Mouse (Mus musculus) forelimb bud, embryonic 11.5 days (tissue): Measurements from ENCODE around the gene Cdc16.
"Not testable (repeated sequence)": the region's sequence is repeated elsewhere in the genome, so short reads cannot be mapped to it uniquely, and the experiment has no call there.

Experiments
- DNase-seq: peaks from one replicate; pipeline ENCODE4 v3.0.0-alpha.2; 2012; ENCODE audit warnings: low read depth, low spot score

Gene Cdc16

GRCm38 (mm10) chr8:13756982-13757804 lies at the start of gene Cdc16:
TSS of gene Cdc16 (plus strand) at chr8:13757676.
- peak; percentile 92 for DNase-seq

- no peak for DNase-seq
These were observed 49.0 kb upstream of the Cdc16 start for GRCm38 (mm10) chr8:13708514-13708913.

DNA sequence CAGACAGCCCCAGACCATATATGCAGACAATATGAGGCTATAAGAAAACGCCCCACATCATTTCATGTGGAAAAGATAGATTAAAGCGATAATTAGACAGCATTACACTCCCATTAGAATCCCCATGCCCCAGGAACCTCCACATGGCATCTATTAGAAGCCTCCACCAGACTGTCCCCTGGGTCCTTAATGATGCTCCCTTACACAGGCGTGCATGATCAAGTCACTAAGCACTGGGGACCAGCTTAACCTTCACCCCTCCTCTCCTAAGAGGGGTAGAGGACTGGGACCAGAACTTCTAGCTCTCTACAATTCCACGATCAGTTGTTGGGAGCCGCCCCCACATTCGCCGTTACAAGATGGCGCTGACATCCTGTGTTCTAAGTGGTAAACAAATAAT lies 38.5 kb upstream of the Cdc16 start:
- DNase-seq = no peak

GRCm38 (mm10) chr8:13725722-13726121 lies 31.8 kb upstream of the Cdc16 start:
- peak; percentile 25 for DNase-seq

GRCm38 (mm10) chr8:13727469-13728094 lies 29.9 kb upstream of the Cdc16 start:
- peak; percentile 38 for DNase-seq

DNA sequence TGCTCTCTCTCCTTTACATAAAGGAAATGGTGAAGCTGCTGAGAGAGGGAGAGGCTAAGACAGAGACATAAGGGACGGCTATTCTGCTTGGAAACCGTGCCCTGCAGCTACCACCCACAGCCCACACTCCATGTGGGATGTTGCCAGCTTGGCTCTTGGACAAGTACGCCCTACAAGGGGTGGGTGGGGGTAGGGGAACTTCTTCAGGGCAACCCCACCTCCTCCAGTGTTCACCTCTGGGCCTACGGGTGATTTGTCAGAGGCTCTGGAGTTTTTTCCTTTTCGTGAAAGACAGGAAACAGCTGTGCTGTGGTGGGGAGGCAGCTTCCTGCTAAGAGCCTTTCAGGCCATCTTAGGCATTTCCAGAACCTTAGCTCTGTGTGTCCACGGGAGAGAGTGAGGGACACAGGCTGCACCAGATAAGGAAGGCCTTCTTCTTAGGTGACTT lies 17.1 kb upstream of the Cdc16 start:
- peak; percentile 6 for DNase-seq

- DNase-seq = no peak
These were observed 16.5 kb upstream of the Cdc16 start for GRCm38 (mm10) chr8:13740817-13741613.

- DNase-seq = not testable (repeated sequence)
These were observed 11.3 kb upstream of the Cdc16 start for GRCm38 (mm10) chr8:13746212-13746611.

DNA sequence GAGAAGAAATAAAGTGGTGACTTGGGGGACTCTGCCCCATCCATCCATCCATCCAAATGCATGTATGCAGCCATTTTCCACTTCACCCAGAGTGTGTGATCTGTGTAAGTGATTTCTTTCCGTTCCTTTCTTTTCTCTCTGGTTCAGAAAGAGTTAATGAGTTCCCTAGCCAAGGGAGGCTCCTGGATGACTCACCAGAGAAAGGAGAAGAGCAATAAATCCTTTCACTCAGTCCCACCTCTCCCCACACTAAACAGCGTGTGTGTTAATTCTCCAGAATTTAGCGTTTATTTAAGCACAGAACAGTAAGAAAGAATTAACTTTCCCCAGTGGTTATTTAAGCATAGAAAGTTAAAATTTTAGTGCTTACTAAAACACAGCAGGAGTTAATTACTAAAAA lies 9.8 kb upstream of the Cdc16 start:
- no peak for DNase-seq

DNA sequence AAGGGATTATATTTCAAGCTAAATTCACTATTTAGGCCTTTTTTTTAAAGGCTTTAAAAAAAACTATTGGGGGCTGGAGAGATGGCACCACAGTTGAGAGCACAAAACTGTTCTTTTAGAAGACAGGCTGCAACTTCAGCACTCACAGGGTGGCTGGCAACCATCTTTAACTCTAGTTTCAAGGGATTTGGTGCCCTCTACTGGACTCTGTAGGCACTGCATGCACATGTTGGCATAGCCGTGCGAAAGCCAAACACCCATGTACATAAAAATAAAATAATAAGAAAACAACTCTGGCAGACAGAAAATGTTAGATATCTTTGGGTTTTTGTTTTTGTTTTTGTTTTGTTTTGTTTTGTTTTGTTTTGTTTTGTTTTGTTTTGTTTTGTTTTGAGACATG lies 3.8 kb upstream of the Cdc16 start:
- DNase-seq = peak; percentile 76

GRCm38 (mm10) chr8:13756480-13756879 lies 996 bp upstream of the Cdc16 start:
- no peak for DNase-seq

DNA sequence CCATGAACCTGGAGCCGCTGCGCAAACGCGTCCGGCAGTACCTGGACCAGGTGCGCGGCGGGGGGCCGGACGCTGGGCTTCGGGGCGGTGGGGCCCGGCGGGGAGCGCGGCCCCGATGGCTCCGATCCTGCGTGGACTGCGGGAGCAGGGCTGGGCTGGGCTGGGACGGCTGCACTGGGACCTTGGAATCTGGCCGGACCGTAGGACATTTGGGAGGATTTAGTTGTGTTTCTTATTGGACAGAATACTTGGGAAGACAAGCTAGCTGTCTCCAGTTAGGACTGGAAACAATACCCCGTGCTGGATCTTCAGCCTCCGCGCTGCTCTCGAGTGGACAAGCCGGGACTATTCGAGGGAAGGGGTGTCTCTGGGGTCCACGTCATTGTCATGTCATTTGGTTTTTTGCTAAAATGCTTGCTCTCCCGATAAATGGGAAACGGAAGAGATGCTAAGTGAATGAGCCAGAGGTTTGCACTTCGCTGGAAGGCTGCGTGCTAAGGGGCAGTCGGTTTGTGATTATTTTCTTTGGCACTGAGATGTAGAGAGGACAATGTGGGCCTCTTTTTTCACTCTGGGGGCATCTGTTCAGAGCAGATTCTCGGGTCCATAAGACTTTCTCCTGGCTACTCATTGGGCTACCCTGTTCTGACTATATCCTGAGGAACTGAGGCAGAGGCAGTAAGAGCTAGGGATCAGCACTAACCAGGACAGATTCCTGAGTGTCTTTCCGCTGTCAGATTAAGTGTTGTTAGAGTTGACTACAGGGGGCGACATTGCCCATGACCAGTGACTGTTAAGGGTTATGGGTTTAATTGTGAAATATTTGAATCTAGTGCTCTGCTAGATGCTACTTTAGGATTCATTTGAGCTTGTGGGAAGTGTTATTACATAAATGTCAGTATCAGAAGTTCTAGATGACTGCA lies 590 bp downstream of the Cdc16 start:
- peak; percentile 29 for DNase-seq

DNA sequence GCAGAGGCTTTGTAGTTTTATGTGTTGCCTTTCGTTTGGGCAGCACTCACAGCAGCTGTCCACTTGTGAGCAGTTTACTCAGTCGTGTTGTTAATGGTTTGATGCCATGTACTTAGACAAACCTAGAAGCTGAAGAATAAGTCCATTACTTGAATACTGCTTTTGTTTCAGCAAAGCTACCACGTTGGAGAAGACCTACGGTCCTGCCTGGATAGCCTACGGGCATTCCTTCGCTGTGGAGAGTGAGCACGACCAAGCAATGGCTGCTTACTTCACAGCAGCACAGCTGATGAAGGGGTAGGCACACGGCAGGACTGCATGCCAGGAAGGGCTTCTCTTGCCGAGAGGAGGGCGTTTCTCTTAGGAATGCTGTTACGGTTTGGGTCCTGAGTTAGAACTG lies 11.7 kb downstream of the Cdc16 start:
- no peak for DNase-seq

DNA sequence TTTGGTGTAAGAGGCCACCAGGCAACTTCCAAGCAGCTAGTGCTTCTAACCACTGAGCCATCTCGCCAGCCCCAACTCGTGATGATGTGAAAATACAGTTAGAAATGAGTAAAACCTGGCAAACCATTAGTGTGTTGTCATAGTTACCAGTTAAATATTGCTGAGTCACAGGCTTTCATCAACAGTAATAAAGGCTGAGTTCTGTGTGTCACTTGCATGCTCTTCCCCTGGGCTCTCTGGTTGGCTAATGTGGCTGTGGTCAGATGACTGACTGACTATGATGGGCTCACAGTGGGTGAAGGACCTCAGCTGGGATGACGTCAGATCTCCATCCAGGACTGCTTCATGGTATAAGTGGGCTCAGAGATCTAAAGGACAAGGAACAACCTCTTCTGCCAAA lies 23.1 kb downstream of the Cdc16 start:
- DNase-seq = no peak

DNA sequence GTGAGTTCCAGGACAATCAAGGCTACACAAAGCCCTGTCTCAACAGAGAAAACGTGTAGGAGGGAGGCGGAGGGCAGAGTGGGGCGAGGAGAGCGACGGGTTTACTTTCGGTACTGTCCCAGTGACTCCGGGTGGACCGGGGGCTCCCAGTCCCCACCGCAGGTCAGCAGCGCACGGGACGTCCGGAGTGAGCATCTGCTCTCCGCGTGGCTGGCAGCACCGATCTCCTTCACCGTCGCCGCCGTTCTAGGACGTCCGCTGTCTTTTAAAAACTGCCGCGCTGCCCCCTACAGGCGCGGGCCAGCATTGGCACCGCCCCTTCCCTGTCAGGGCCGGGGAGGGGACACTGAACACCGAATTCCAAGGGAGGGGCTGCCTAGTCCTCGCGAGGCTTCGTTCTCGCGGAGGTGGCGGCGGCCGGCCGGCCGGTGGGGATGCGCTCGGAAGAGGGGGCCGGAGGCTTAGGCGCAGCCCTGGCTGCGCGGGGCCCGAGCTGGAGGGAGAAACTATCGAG lies 27.8 kb downstream of the Cdc16 start, which contains the start of gene Upf3a:
Gene Upf3a (plus strand): TSS at position 366 of the 514 bp plus-strand sequence.
- peak; percentile 95 for DNase-seq

GRCm38 (mm10) chr8:13785764-13786299 lies 28.4 kb downstream of the Cdc16 start:
- DNase-seq = peak; percentile 96

- no peak for DNase-seq
These were observed 32.1 kb downstream of the Cdc16 start for GRCm38 (mm10) chr8:13789606-13790005.

DNA sequence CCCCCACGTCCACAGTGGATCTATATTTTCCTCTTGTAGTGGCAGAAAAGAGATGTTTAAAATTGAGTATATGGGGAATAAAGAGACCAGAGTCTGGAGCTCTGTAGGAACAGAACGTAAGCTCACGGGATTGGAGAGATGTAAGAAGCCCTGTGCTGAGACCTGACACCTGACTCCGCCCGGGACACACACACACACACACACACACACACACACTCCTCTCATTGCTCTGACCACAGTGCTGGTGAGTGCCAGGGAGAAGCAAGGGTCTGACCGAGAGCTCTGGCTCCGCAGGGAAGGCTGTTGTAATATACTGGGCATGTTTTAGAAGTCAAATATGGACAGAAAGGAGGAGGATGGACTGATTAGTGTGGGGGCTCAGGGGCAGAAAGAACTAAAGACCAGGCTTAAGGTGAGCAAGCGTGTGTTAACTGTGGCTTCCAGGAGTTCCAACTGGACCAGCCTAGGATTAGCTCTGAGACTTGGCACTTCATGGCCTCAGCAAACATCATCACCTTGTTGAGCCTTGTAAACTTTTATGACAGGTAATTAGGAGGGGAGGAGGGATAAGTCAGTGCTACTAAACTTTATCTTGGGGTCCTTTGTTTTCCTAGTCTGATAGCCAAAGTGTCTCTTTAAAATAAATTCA lies 35.7 kb downstream of the Cdc16 start:
- no peak for DNase-seq

- DNase-seq = no peak
These were observed 36.2 kb downstream of the Cdc16 start for GRCm38 (mm10) chr8:13793746-13794101.

DNA sequence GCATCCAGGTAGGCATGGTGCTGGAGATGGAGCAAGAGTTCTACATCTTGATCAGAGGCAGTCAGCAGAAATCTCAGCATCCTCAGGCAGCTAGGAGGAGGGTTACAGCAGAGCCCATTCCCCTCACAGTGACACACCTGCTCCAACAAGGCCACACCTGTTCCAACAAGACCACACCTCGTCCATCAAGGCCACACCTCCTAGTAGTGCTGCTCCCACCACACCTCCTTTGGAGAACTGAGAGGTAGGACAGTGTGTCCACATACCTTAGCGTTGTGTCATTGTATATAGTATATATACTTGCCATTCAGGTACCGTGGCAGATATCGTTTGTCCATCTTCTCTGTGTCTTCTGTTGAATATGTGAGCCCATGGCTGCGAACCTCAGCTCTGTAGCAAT lies 40.2 kb downstream of the Cdc16 start:
- no peak for DNase-seq
